Mouse (Mus musculus) c-Kit-negative CD71-positive TER-119-positive erythroid progenitor cells, embryonic 14.5 days (primary cell): ENCODE data around the gene Smg7.

Experiments
- DNase-seq: peaks from one replicate; pipeline ENCODE4 v3.0.0-alpha.2; 2013; ENCODE audit warnings: low read depth, low spot score

Gene Smg7

GRCm38 (mm10) chr1:152840343-152840742 is 62.1 kb downstream of the Smg7 start:
- DNase-seq, result no peak

- DNase-seq, result no peak
These were observed 63.6 kb downstream of the Smg7 start for GRCm38 (mm10) chr1:152838841-152839240.

- no peak for DNase-seq
These were observed 64.3 kb downstream of the Smg7 start for GRCm38 (mm10) chr1:152838026-152838702.

- no peak for DNase-seq
These were observed 67.4 kb downstream of the Smg7 start for GRCm38 (mm10) chr1:152835061-152835460.

GRCm38 (mm10) chr1:152832316-152832715 is 70.1 kb downstream of the Smg7 start:
- DNase-seq, result no peak

GRCm38 (mm10) chr1:152831619-152832018 is 70.8 kb downstream of the Smg7 start:
- DNase-seq, result no peak

- DNase-seq, result no peak
These were observed 71.4 kb downstream of the Smg7 start for GRCm38 (mm10) chr1:152831003-152831402.

GRCm38 (mm10) chr1:152830054-152830453 is 72.4 kb downstream of the Smg7 start:
- no peak for DNase-seq

GRCm38 (mm10) chr1:152828637-152829355 is 73.7 kb downstream of the Smg7 start:
- no peak for DNase-seq

GRCm38 (mm10) chr1:152828168-152828567 is 74.3 kb downstream of the Smg7 start:
- no peak for DNase-seq

- DNase-seq, result no peak
These were observed 76.0 kb downstream of the Smg7 start for GRCm38 (mm10) chr1:152826446-152826845.

GRCm38 (mm10) chr1:152824206-152824605 is 78.2 kb downstream of the Smg7 start:
- no peak for DNase-seq

GRCm38 (mm10) chr1:152821746-152822145 is 80.7 kb downstream of the Smg7 start:
- no peak for DNase-seq

GRCm38 (mm10) chr1:152820911-152821695 is 81.3 kb downstream of the Smg7 start:
- no peak for DNase-seq

GRCm38 (mm10) chr1:152819558-152819957 is 82.9 kb downstream of the Smg7 start:
- DNase-seq, result no peak

GRCm38 (mm10) chr1:152817794-152818193 is 84.7 kb downstream of the Smg7 start:
- no peak for DNase-seq

GRCm38 (mm10) chr1:152817027-152817769 is 85.2 kb downstream of the Smg7 start:
- DNase-seq, result no peak

- no peak for DNase-seq
These were observed 87.2 kb downstream of the Smg7 start for GRCm38 (mm10) chr1:152815265-152815701.

- DNase-seq, result no peak
These were observed 91.7 kb downstream of the Smg7 start for GRCm38 (mm10) chr1:152810533-152811439.

GRCm38 (mm10) chr1:152809541-152810252 is 92.7 kb downstream of the Smg7 start:
- no peak for DNase-seq
